Comparison of ENCODE assay signal across 9 mouse cellular contexts in the genomic region with DNA sequence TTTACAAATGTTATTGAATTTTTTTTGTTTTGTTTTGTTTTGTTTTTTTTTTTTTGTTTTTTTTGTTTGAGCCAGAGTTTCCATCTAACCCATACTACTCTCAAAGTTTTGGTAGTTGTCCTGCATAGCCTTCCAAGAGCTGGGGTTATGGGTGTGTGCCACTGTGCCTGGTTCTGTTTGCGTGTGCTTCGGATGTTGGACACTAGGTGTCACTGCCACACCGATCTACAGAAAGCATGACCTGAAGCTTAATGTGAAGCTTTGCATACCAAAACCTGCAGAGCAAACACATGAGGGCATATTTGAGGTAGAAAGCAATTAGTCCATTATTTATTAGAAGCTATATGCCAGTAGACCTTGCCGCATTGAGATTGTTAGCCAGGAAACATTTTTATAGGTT. TPM values are rescaled to one million over a fixed set of nuclear protein-coding genes. Genes with fewer than 3 reads are reported as not detected.
DNase-seq lines count a peak whose midpoint lies in the region; ATAC-seq lines count a peak whose summit lies in the region.
"Had no signal": no experiment of that assay in that cellular context is flagged by ENCODE, and none has a peak within 500 bp of the region (broad histone marks: within the 10 kb centered on the region; RNA-seq: fewer than 3 reads in every experiment).

No protein-coding gene starts in this region.

- no peak overlapping the region for H3K9ac ChIP-seq in kidney, embryonic 15.5 days
- H3K9ac ChIP-seq in liver, embryonic 12.5 days = no peak overlapping the region
- H3K9ac ChIP-seq: limb, embryonic 15.5 days had no signal

- H3K4me1 ChIP-seq in kidney, embryonic 15.5 days = peaks cover 3% of the 10 kb centered on the region; the same call in 1 of the 2 replicates
- H3K4me1 ChIP-seq in liver, embryonic 12.5 days = no peaks in the 10 kb centered on the region

- H3K27me3 ChIP-seq in kidney, embryonic 15.5 days = no peaks in the 10 kb centered on the region
- no peaks in the 10 kb centered on the region for H3K27me3 ChIP-seq in liver, embryonic 12.5 days (replicated peaks)
- H3K27me3 ChIP-seq: limb, embryonic 15.5 days had no signal

- 13% methylated on average over 4 of the region's 4 CpGs for WGBS in kidney, embryonic 15.5 days
- 15% methylated on average over 4 of the region's 4 CpGs for WGBS in liver, embryonic 12.5 days (ENCODE audit: insufficient replicate concordance)

- no peaks in the 10 kb centered on the region for H3K36me3 ChIP-seq in kidney, embryonic 15.5 days
- no peaks in the 10 kb centered on the region for H3K36me3 ChIP-seq in liver, embryonic 12.5 days
- H3K36me3 ChIP-seq: limb, embryonic 15.5 days had no signal

- H3K4me2 ChIP-seq in kidney, embryonic 15.5 days = no peak overlapping the region
- H3K4me2 ChIP-seq in liver, embryonic 12.5 days = no peak overlapping the region
- H3K4me2 ChIP-seq: limb, embryonic 15.5 days had no signal

- no peak overlapping the region for H3K4me3 ChIP-seq in kidney, embryonic 15.5 days (replicated peaks)
- no peak overlapping the region for H3K4me3 ChIP-seq in liver, embryonic 12.5 days
- H3K4me3 ChIP-seq: limb, embryonic 15.5 days had no signal

- no peak overlapping the region for H3K27ac ChIP-seq in kidney, embryonic 15.5 days
- H3K27ac ChIP-seq in liver, embryonic 12.5 days = no peak overlapping the region
- H3K27ac ChIP-seq: limb, embryonic 15.5 days had no signal

- peak; percentile 66; the same call in 1 of the 2 replicates for ATAC-seq in kidney, embryonic 15.5 days (replicated peaks; ENCODE audit: low FRiP score)
- ATAC-seq in liver, embryonic 12.5 days = 0 out of 2 replicates have a peak, but pooled peaks have one; percentile 24

- DNase-seq in CD4-positive helper T cell, adult 2 months (ENCODE audit: low read depth, low spot score) = peak; percentile 68
- DNase-seq in WW6 (ENCODE audit: low read depth, low spot score) = peak; percentile 46
- peak; percentile 41 to 62 for DNase-seq in cerebellum, postnatal 4 days (ENCODE audit: low spot score in 2 of 2)
- peak; percentile 55 for DNase-seq in gastrocnemius, postnatal 10 days
- peak; percentile 88 for DNase-seq in retina, embryonic 14.5 days (ENCODE audit: low spot score)
- peak; percentile 50 for DNase-seq in urinary bladder, postnatal 25 days (ENCODE audit: low spot score)

- no peaks in the 10 kb centered on the region for H3K9me3 ChIP-seq in kidney, embryonic 15.5 days (replicated peaks)
- H3K9me3 ChIP-seq in liver, embryonic 12.5 days (replicated peaks) = no peaks in the 10 kb centered on the region
- H3K9me3 ChIP-seq: limb, embryonic 15.5 days had no signal

RNA-seq across cellular contexts. Expression of a gene that starts 29.1 kb away (rescaled TPM):
- 10 to 100 TPM; 21.5 to 26.8 TPM for total RNA-seq in gastrocnemius, postnatal 10 days (2021)
- polyA plus RNA-seq in kidney, embryonic 15.5 days (2015; fragmentation: Nextera tagmentation; extraction: Ambion mirVana) = 26.2 and 28.2 TPM in 2 replicates
- polyA plus RNA-seq in liver, embryonic 12.5 days (2016; fragmentation: Nextera tagmentation; extraction: Ambion mirVana) = 18.2 and 23.4 TPM in 2 replicates
